Mouse (Mus musculus) left cerebral cortex, adult 8-10 months (tissue): ENCODE measurements at regions not wholly inside any gene's neighbourhood (a gene's known extent, or its start where the extent isn't known, plus 50 kb on each side); places are given as distances from the start of the nearest gene placed in this dataset.
A peak's percentile ranks its signal among the peaks of the same experiment; 100 is the strongest.

Experiments
- DNase-seq, 2 experiments: peaks; one replicate each; pipeline ENCODE4 v3.0.0; 2022; ENCODE audit warnings: low spot score in 2 of 2

- no peak for DNase-seq
These were observed 231.9 kb upstream of the Cdh4 start for GRCm38 (mm10) chr2:179210164-179210805.

DNA sequence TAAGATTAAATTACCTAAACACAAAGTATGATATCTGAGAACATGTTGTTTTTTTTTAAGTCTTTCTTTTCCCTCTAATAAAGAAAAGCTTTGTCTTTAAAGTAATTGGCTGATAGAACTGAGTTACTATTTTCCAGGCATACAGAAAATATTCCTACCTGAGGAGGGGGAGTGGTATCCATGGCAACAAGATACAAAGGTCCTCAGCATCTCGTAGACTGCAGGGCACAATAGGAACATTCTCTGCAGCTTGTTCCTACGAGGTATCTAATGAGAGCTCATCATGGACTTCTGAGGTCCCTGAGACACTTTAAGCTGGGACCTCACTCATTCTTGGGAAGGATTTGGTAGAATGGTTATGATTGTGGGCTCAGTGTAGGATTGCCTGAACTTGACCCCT, 225.5 kb upstream of the Cdh4 start:
- no peak for DNase-seq

- no peak for DNase-seq
These were observed 214.1 kb upstream of the Cdh4 start for GRCm38 (mm10) chr2:179228096-179228495.

DNA sequence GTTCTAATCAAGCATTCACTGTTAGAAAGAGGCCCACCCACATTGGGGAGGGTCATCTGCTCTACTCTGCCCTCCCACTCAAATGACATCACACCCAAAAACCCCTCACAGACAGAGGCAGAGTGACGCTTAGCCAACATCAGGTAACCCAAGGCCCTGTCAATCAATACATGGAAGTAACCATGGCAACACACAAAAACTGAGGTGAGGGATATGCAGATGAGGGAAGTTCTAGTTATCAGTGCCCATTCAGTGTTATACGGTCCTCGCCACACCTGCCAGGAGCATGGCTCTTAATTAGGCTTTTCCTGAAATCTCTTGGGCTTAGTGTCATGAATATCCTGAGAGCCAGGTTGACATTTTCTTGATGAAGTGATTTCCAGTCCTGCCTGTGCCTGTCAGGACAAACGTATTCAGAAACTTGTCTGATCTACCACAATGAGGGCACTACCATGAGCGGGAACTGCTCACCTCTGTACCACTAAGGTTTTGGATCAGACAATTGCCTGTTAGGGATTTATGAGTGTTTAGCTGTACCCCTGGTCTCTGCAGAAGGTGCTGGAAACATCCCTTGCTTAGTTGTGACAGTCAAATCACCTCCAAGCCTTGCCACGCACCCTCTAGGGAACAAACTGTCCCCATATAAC, 210.4 kb upstream of the Cdh4 start:
- no peak for DNase-seq

GRCm38 (mm10) chr2:179238166-179238565, 204.1 kb upstream of the Cdh4 start:
- peak; percentile 32 to 67 for DNase-seq

- DNase-seq: no peak
These were observed 181.3 kb upstream of the Cdh4 start for GRCm38 (mm10) chr2:179260892-179261291.

- no peak for DNase-seq
These were observed 178.3 kb upstream of the Cdh4 start for GRCm38 (mm10) chr2:179263888-179264287.

DNA sequence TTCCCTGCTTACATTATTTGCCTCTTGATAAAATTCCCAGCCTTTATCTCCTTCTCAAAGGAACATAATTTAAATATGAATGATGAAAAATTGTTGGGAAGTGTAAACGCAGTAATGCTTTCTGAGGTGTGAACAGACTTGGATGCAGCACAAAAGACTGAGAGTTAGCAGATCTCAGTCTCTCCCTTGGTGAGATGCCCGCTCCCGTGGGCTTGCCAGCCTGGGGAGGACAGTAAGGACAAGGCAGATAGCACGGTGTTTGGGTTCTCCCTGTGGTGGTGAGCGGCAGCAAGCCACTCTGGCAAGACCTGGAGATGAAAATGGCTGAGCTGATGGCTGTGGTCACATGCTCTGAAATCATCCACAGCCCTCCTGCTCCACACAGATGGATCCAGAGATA, 176.8 kb upstream of the Cdh4 start:
- no peak for DNase-seq

GRCm38 (mm10) chr2:179277204-179277886, 164.9 kb upstream of the Cdh4 start:
- no peak for DNase-seq

DNA sequence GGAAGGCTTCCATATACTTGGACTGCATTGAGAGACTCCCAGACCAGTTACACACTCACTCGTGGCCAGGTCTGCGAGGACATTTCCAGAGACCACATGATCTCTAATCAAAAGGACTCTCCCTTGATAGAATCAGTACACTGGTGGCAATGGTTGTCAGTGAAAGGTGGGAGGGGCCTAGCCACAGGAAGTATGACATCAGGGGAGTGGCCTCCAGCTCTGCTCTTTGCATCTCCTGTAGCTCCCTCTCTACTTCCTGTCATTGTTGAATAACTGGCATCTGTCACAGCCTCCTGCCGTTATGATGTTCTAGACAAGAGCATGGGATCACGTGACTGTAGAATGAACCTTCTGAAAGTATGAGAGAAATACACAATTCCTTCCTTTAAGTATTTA, 164.3 kb upstream of the Cdh4 start:
- DNase-seq: no peak

GRCm38 (mm10) chr2:179282276-179282675, 160.0 kb upstream of the Cdh4 start:
- no peak for DNase-seq

DNA sequence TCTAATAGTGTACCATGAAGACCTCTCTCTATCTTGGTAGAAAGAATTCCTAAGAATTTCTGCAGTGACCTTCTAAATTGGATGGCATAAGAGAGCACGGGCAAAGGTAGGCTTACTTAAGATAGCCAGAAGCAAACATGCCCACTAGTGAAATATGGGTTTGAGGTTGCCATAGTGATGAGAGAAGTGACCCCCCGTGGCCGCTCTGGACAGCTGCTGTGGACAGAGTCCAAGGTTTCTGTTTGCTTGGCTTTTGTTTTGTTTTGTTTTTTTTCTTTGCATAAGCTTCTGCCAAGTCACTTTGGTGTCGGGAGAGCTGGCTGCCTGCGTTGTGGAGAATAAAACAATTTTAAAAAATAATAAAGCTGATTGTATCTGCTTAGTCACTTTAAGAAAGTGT, 151.8 kb upstream of the Cdh4 start:
- no peak for DNase-seq

DNA sequence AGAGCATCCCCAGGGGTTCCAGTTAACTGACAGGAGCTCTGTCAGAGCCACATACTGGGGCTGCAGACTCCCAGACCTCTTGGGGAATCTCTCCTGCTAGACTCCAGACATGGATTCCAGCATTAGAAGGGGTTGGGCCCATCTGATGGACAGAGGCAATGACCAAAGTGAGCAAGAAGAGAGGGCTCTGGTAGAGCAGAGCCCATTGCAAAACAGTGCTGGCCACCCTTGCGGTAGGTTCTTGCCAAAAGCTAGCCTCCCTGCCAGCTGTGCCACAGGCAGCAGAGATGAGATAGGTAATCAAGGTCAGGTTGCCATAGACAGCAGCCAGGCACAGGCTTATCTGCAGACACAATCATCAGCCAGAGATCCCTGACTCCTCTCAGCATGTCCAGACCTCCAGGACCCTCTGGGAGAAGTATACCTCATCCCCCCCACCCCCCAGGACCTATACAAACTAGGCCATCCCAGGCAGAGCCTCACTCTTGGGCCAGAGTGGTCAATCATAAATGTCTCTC, 151.1 kb upstream of the Cdh4 start:
- no peak for DNase-seq

DNA sequence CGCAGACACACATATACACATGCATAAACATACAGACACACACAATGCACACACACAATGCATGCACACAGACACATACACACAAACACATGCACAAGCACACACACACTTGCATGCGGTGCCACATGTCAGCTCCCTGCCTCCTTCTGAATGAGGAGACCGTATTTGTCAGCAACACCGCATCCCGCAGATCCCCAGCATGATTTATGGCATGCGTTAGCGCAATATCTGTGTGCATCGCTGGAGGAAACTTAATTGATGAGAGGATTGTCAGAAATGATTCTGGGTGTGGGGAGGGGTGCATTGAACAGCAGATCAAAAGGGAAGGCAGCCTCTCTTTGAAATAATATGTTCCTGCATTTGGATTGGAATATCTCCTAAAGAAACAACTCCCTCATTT, 150.3 kb upstream of the Cdh4 start:
- no peak for DNase-seq

GRCm38 (mm10) chr2:179292566-179292965, 149.7 kb upstream of the Cdh4 start:
- no peak for DNase-seq

- DNase-seq: no peak
These were observed 149.1 kb upstream of the Cdh4 start for GRCm38 (mm10) chr2:179293114-179293513.

DNA sequence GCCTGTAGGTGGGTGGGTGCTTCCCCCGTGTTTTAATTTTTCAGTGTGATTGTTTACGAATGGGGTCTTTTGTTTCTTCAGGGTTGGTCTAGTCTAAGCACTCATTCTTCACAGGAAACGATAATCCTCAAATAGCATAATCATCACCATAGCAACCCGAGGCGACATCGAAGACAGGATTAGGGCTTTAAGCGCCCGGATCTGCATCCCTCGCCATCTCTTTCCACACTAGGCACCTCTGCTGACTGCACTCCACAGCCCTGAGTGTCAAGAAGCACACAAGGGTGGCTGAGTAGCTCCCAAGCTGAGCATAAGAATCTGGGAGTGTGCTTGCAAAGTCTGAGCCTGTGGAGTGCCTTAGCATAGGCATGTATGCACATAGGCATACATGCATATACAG, 145.2 kb upstream of the Cdh4 start:
- no peak for DNase-seq

GRCm38 (mm10) chr2:179303765-179304164, 138.5 kb upstream of the Cdh4 start:
- no peak for DNase-seq

DNA sequence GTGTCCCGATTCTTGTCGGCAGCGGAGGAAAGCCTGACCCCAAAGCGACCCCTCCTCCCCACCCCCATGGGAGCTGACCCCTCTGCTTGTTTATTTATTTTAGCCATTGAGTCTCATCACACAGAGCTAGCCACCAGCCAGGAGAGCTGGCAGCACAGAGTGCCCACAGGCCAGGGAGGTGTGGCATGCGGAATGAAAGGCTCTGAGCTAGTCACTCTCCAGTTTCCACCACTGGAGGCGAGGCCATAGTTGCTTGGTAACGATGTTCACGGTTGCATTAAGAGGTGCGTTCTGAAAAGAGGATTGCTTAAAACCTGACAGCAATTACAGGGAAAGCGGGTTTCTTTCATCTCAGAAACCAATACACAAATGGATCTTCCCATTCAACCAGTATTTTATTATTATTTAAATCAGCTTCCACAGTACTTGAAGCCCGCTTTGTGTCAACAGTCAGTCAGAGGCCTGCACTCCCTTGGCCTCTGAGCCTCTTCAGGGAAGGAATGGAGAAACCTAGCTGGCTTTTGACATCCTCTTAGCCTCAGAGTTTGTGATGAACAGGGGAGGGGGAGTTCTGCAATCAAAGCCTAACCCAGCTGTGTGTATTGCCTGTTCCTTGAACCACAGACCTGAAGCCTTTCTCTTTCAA, 134.8 kb upstream of the Cdh4 start:
- DNase-seq: peak in 1 of 2 experiments; percentile 22

DNA sequence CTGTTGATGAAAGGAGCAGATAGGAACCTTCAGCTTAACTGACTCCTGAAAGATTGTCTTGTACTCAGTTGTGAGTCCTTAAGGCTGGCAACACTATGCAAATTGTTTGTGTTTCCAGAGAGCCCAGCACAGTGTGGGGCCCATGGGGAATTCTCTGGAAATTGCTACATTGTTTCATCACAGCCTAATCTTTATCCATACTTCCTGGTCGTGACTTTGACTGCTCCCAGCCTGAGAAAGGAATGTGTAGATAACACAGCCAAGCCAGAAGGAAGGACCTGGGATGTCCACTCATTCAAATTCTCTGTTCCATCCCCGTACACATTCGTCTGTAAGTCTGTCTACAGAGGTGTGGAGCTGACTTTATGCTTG, 134.3 kb upstream of the Cdh4 start:
- no peak for DNase-seq

DNA sequence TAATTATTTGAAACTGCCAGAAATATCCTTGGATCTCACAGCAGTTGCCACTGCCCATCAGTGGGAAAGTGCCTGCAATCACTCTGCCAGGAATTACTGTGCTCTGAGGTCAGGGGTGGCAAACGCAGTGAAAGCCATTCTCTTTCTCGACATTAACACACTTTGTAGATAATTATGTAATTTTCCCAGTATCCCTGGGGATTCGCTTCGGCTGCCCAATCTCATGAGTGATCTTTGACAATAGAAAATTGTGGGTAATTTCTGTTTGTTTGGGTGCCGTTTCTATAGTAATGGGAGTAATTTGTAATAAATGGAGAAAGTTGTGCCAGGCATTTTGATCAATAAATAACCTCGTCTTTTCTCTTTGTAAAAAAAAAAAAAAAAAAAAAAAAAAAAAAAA, 124.2 kb upstream of the Cdh4 start:
- DNase-seq: no peak

- no peak for DNase-seq
These were observed 117.0 kb upstream of the Cdh4 start for GRCm38 (mm10) chr2:179325242-179325641.
